Mouse (Mus musculus): ENCODE measurements at regions not wholly inside any gene's neighbourhood (a gene's known extent, or its start where the extent isn't known, plus 50 kb on each side); places are given as distances from the start of the nearest gene placed in this dataset.

GRCm38 (mm10) chr13:69433461-69434323 is 99.9 kb upstream of the Nsun2 start:
- no peak for DNase-seq (ENCODE audit: low read depth, low spot score)

GRCm38 (mm10) chr13:69439486-69439885 is 94.1 kb upstream of the Nsun2 start:
- no peak for DNase-seq (ENCODE audit: low read depth, low spot score)

GRCm38 (mm10) chr13:69441798-69442197 is 91.7 kb upstream of the Nsun2 start:
- no peak for DNase-seq (ENCODE audit: low read depth, low spot score)

- no peak for DNase-seq (ENCODE audit: low read depth, low spot score)
Measured at GRCm38 (mm10) chr13:69445611-69446010, 87.9 kb upstream of the Nsun2 start.

All from 3T3-L1 (cell line).